Mouse (Mus musculus): ENCODE results near the gene Camkv. TPM values are rescaled to one million over a fixed set of nuclear protein-coding genes. Genes with fewer than 3 reads are reported as not detected.
A peak's percentile ranks its signal among the peaks of the same experiment; 100 is the strongest.

Camkv gene
- polyA plus RNA-seq (2011; ENCODE audit: insufficient read length, low read depth, missing spikeins): not detected in 2 replicates

DNA sequence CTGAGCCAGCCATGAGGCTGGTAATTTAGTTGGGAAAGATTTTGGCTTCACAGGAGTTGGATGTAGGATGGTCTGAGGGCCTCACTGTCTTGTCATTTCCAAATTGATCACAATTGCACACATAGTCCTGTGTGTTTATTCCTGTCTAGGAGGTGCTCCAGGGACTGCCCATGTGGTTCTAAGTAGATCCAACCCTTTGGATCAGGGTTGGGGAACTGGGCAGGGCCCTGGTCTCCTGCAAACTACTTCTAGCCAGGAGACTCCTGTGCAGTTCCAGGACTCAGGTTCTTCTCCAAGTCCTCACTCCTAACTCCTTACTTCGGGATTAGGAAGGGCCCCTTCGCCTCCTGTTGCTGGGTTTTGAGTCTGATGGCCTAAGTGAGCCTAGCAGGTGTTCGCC, at the start of gene Camkv:
Gene Camkv (plus strand): TSS at position 301 of the 400 bp plus-strand sequence.
- peak within 1 kb of the TSS; percentile 14 for H3K4me3 ChIP-seq (ENCODE audit: insufficient read depth, low read length)
- no peak within 1 kb of the TSS for H3K27ac ChIP-seq (ENCODE audit: insufficient read depth, low read length)

GRCm38 (mm10) chr9:107887804-107888266, 47.6 kb upstream of the Camkv start, which contains the start of gene Mon1a:
Mon1a (plus strand) TSS chr9:107888151.
- no peak within 1 kb of the TSS for H3K27ac ChIP-seq (ENCODE audit: insufficient read depth, low read length)
- H3K4me1 ChIP-seq (ENCODE audit: control insufficient read depth, insufficient read depth, low read length): no peaks in the 10 kb centered on the region
- TF ChIP-seq POLR2A (IDR thresholded peaks at IDR 0.05; ENCODE audit: low read depth, low read length): peak; percentile 70
- no peak for TF ChIP-seq CTCF (IDR thresholded peaks at IDR 0.05; ENCODE audit: borderline replicate concordance, insufficient read depth, low read length)
- peak within 1 kb of the TSS; percentile 86 for H3K4me3 ChIP-seq (ENCODE audit: insufficient read depth, low read length)

More for the DNA sequence above, at the start of gene Camkv:
- no peak for TF ChIP-seq POLR2A (IDR thresholded peaks at IDR 0.05; ENCODE audit: low read depth, low read length)
- no peak for TF ChIP-seq CTCF (IDR thresholded peaks at IDR 0.05; ENCODE audit: borderline replicate concordance, insufficient read depth, low read length)
- H3K4me1 ChIP-seq (ENCODE audit: control insufficient read depth, insufficient read depth, low read length): peaks cover 3% of the 10 kb centered on the region; the same call in 1 of the 2 replicates

GRCm38 (mm10) chr9:107888267-107888850, 47.1 kb upstream of the Camkv start:
- H3K4me3 ChIP-seq (ENCODE audit: insufficient read depth, low read length): peak overlapping the region; percentile 86
- H3K4me1 ChIP-seq (ENCODE audit: control insufficient read depth, insufficient read depth, low read length): no peaks in the 10 kb centered on the region
- TF ChIP-seq POLR2A (IDR thresholded peaks at IDR 0.05; ENCODE audit: low read depth, low read length): peak; percentile 9; the same call in 1 of the 2 replicates
- TF ChIP-seq CTCF (IDR thresholded peaks at IDR 0.05; ENCODE audit: borderline replicate concordance, insufficient read depth, low read length): no peak
- no peak overlapping the region for H3K27ac ChIP-seq (ENCODE audit: insufficient read depth, low read length)

GRCm38 (mm10) chr9:107890260-107890659, 45.2 kb upstream of the Camkv start:
- H3K4me1 ChIP-seq (ENCODE audit: control insufficient read depth, insufficient read depth, low read length): no peaks in the 10 kb centered on the region
- H3K27ac ChIP-seq (ENCODE audit: insufficient read depth, low read length): no peak overlapping the region
- H3K4me3 ChIP-seq (ENCODE audit: insufficient read depth, low read length): no peak overlapping the region
- no peak for TF ChIP-seq POLR2A (IDR thresholded peaks at IDR 0.05; ENCODE audit: low read depth, low read length)

- peak; percentile 29; the same call in 1 of the 2 replicates for TF ChIP-seq CTCF (IDR thresholded peaks at IDR 0.05; ENCODE audit: borderline replicate concordance, insufficient read depth, low read length)
- no peak for TF ChIP-seq POLR2A (IDR thresholded peaks at IDR 0.05; ENCODE audit: low read depth, low read length)
- Histone ChIP-seq H3K4me1 (ENCODE audit: control insufficient read depth, insufficient read depth, low read length) (no peaks in the 10 kb centered on the region), H3K27ac (ENCODE audit: insufficient read depth, low read length) (no peak overlapping the region), H3K4me3 (ENCODE audit: insufficient read depth, low read length) (no peak overlapping the region)
Observed at GRCm38 (mm10) chr9:107891023-107891422, 44.5 kb upstream of the Camkv start.

DNA sequence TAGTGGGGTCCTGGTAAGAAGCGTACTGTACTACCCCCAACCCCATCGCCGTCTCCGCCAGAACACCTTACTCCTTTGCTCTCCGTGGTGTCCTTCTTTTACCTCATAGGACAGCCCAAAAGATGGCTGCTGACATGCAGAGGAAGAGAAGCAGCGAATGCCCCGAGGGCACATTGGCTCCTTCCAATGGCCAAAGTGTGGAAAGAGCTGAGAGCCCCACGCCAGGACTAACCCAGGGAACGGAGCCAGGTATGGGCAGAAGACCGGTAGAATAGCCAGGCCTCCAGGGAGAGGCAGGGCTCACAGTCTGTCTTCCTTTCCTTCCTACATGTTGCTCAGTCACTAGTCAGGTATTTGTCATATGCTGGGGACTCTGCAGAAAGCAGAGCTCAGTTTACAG, 36.9 kb upstream of the Camkv start:
- Histone ChIP-seq H3K27ac (ENCODE audit: insufficient read depth, low read length) (no peak overlapping the region), H3K4me3 (ENCODE audit: insufficient read depth, low read length) (no peak overlapping the region), H3K4me1 (ENCODE audit: control insufficient read depth, insufficient read depth, low read length) (no peaks in the 10 kb centered on the region)
- TF ChIP-seq POLR2A (IDR thresholded peaks at IDR 0.05; ENCODE audit: low read depth, low read length) (no peak), CTCF (IDR thresholded peaks at IDR 0.05; ENCODE audit: borderline replicate concordance, insufficient read depth, low read length) (no peak)

- no peaks in the 10 kb centered on the region for H3K4me1 ChIP-seq (ENCODE audit: control insufficient read depth, insufficient read depth, low read length)
- no peak overlapping the region for H3K27ac ChIP-seq (ENCODE audit: insufficient read depth, low read length)
- TF ChIP-seq POLR2A (IDR thresholded peaks at IDR 0.05; ENCODE audit: low read depth, low read length) (no peak), CTCF (IDR thresholded peaks at IDR 0.05; ENCODE audit: borderline replicate concordance, insufficient read depth, low read length) (no peak)
- no peak overlapping the region for H3K4me3 ChIP-seq (ENCODE audit: insufficient read depth, low read length)
Observed at GRCm38 (mm10) chr9:107899855-107900254, 35.6 kb upstream of the Camkv start.

GRCm38 (mm10) chr9:107900840-107901626, 34.4 kb upstream of the Camkv start:
- TF ChIP-seq CTCF (IDR thresholded peaks at IDR 0.05; ENCODE audit: borderline replicate concordance, insufficient read depth, low read length) (peak; percentile 76), POLR2A (IDR thresholded peaks at IDR 0.05; ENCODE audit: low read depth, low read length) (no peak)
- H3K4me3 ChIP-seq (ENCODE audit: insufficient read depth, low read length): no peak overlapping the region

DNA sequence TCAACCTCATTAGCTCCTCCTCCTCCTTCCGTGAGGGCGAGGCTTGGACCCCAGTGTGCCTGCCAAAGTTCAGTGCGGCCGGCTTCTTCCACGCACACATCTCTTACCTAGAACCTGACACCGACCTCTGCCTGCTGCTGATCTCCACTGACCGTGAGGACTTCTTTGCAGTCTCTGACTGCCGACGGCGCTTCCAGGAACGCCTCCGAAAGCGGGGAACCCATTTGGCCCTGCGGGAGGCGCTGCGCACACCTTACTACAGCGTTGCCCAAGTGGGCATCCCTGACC, 33.9 kb upstream of the Camkv start:
- H3K4me3 ChIP-seq (ENCODE audit: insufficient read depth, low read length): no peak overlapping the region
- TF ChIP-seq CTCF (IDR thresholded peaks at IDR 0.05; ENCODE audit: borderline replicate concordance, insufficient read depth, low read length): no peak
- TF ChIP-seq POLR2A (IDR thresholded peaks at IDR 0.05; ENCODE audit: low read depth, low read length): no peak
- H3K27ac ChIP-seq (ENCODE audit: insufficient read depth, low read length): no peak overlapping the region
- H3K4me1 ChIP-seq (ENCODE audit: control insufficient read depth, insufficient read depth, low read length): no peaks in the 10 kb centered on the region

More at GRCm38 (mm10) chr9:107900840-107901626, 34.4 kb upstream of the Camkv start:
- Histone ChIP-seq H3K4me1 (ENCODE audit: control insufficient read depth, insufficient read depth, low read length) (no peaks in the 10 kb centered on the region), H3K27ac (ENCODE audit: insufficient read depth, low read length) (no peak overlapping the region)

DNA sequence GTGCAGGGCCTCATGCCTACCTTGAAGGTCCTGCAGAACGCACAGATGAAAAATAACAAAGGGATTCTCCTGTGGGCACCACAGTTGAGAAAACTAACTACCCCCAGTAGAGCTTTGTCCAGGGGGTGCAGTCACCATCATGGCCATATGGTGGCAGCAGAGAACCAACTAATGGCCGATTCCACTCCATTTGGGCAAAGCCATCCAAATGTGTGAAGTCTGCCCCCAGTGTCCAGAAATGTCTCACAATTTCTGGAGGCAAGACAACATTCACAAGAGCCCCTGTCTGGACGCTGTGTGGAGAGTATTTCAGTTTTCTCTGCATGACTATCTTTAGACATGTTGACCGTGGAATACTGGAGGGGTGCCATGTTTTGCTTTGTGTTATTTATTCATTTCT, 30.7 kb upstream of the Camkv start:
- Histone ChIP-seq H3K27ac (ENCODE audit: insufficient read depth, low read length) (no peak overlapping the region), H3K4me3 (ENCODE audit: insufficient read depth, low read length) (no peak overlapping the region), H3K4me1 (ENCODE audit: control insufficient read depth, insufficient read depth, low read length) (no peaks in the 10 kb centered on the region)
- peak; percentile 84 for TF ChIP-seq CTCF (IDR thresholded peaks at IDR 0.05; ENCODE audit: borderline replicate concordance, insufficient read depth, low read length)
- no peak for TF ChIP-seq POLR2A (IDR thresholded peaks at IDR 0.05; ENCODE audit: low read depth, low read length)

Measured in embryonic fibroblast, embryonic 13.5 days (primary cell).